Mouse (Mus musculus) forebrain, embryonic 10.5 days (tissue): ENCODE results near the gene Hfe2. TPM values are rescaled to one million over a fixed set of nuclear protein-coding genes. Genes with fewer than 3 reads are reported as not detected.
"Not testable (repeated sequence)": the region's sequence is repeated elsewhere in the genome, so short reads cannot be mapped to it uniquely, and the experiment has no call there.

ENCODE experiments used
- DNase-seq: peaks from one replicate; pipeline ENCODE4 v3.0.0-alpha.2; 2017; ENCODE audit warnings: low spot score; ENCODE audit errors: extremely low spot score
- H3K27ac ChIP-seq: fragments of 300-500 bp; sonication (generic); 2 replicates; pipeline ENCODE4 v1.5.1; 2016; ENCODE audit warnings: mild to moderate bottlenecking
- H3K27me3 ChIP-seq: fragments of 300-500 bp; sonication (generic); 2 replicates; pipeline ENCODE4 v1.6.1; 2016; ENCODE audit warnings: mild to moderate bottlenecking; ENCODE audit not compliant: poor library complexity, severe bottlenecking
- H3K36me3 ChIP-seq: fragments of 300-500 bp; sonication (generic); replicated peaks from 2 replicates; pipeline ENCODE4 v1.6.1; 2016; ENCODE audit warnings: mild to moderate bottlenecking, moderate library complexity
- H3K4me1 ChIP-seq: fragments of 300-500 bp; sonication (generic); 2 replicates; pipeline ENCODE4 v1.6.1; 2016
- H3K4me3 ChIP-seq: fragments of 300-500 bp; sonication (generic); 2 replicates; pipeline ENCODE4 v1.5.1; 2016; ENCODE audit warnings: mild to moderate bottlenecking, moderate library complexity
- H3K9me3 ChIP-seq: fragments of 300-500 bp; sonication (generic); 2 replicates; pipeline ENCODE4 v1.6.1; 2016; ENCODE audit warnings: mild to moderate bottlenecking, moderate library complexity
- WGBS: fragments of 180-500 bp; shearing (Covaris S2); methylation state at CpG from one replicate; pipeline ENCODE4 v1.1.7; 2016; 5-methylcytosine and 5-hydroxymethylcytosine counted together
- polyA plus RNA-seq: library from polyadenylated mRNA; unstranded; fragments of >200 nt; fragmentation: Nextera tagmentation; extraction: Ambion mirVana; gene quantifications from 2 replicates; pipeline ENCODE4 v1.2.1, GENCODE M21; 2016

The Hfe2 gene
- polyA plus RNA-seq, 1 experiment from 2014 or later = 1.8 TPM

GRCm38 (mm10) chr3:96499481-96500288 is 25.3 kb upstream of the Hfe2 start:
- under 1% methylated on average over 36 of the region's 36 CpGs for WGBS
- Histone ChIP-seq H3K4me3 (peak overlapping the region; percentile 77), H3K36me3 (no peaks in the 10 kb centered on the region), H3K27me3 (peaks cover 8% of the 10 kb centered on the region), H3K4me1 (peaks cover 34% of the 10 kb centered on the region), H3K9me3 (no peaks in the 10 kb centered on the region), H3K27ac (peak overlapping the region; percentile 87)
- peak; percentile 81 for DNase-seq

- Histone ChIP-seq H3K9me3 (no peaks in the 10 kb centered on the region), H3K27ac (peak overlapping the region; percentile 87), H3K36me3 (no peaks in the 10 kb centered on the region), H3K27me3 (peaks cover 8% of the 10 kb centered on the region), H3K4me3 (peak overlapping the region; percentile 77), H3K4me1 (peaks cover 34% of the 10 kb centered on the region)
- DNase-seq = peak; percentile 95
- under 1% methylated on average over 17 of the region's 17 CpGs for WGBS
Observed at GRCm38 (mm10) chr3:96500289-96500621, 24.7 kb upstream of the Hfe2 start.

GRCm38 (mm10) chr3:96500691-96501265 is 24.2 kb upstream of the Hfe2 start:
- Histone ChIP-seq H3K27ac (peak overlapping the region; percentile 87), H3K9me3 (no peaks in the 10 kb centered on the region), H3K36me3 (no peaks in the 10 kb centered on the region), H3K27me3 (peaks cover 8% of the 10 kb centered on the region), H3K4me3 (peak overlapping the region; percentile 77), H3K4me1 (peaks cover 31% of the 10 kb centered on the region)
- peak; percentile 81 for DNase-seq
- WGBS = under 1% methylated on average over 19 of the region's 19 CpGs

DNA sequence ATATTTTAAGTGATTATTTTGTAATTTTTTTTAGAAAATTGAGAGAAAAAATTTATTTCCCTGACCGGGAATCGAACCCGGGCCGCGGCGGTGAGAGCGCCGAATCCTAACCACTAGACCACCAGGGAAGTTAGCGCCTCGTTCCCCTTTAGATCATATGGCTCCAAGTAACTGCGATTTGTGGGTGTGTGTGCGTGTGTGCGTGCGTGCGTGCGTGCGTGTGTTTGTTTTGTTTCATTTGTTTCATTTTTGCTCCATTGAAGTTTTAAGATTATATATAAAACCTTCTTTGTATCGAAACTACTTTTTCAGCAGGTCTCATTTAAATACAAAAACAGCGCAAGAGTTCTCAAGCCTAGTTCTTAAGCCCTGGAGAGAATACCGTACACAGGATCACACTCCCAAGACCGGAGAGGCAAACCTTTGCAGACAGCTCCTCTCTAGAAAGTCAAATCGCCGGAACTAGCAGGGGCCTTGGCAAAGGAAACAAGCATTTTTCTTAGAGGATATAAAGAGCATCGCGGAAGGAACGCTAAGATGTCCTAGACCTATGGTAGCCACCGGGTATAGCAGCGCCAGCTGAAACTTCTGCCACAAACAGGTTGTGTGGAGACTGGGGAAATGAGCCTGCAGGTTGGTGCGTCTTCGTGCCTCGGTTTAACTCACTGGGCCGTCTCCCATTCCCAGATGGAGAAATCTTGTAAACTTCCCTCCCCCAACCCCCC is 23.4 kb upstream of the Hfe2 start:
- DNase-seq = peak; percentile 89
- Histone ChIP-seq H3K27ac (peak overlapping the region; percentile 87), H3K36me3 (no peaks in the 10 kb centered on the region), H3K4me3 (peak overlapping the region; percentile 77), H3K9me3 (no peaks in the 10 kb centered on the region), H3K4me1 (peaks cover 24% of the 10 kb centered on the region), H3K27me3 (peaks cover 3% of the 10 kb centered on the region; the same call in 1 of the 2 replicates)
- under 1% methylated on average over 32 of the region's 32 CpGs for whole genome bisulfite sequencing

GRCm38 (mm10) chr3:96502181-96503082 is 22.5 kb upstream of the Hfe2 start:
- no peaks in the 10 kb centered on the region for H3K36me3 ChIP-seq
- H3K27ac ChIP-seq = peak overlapping the region; percentile 70
- peak overlapping the region; percentile 77 for H3K4me3 ChIP-seq
- H3K27me3 ChIP-seq = no peaks in the 10 kb centered on the region
- DNase-seq = no peak
- under 1% methylated on average over 19 of the region's 19 CpGs for whole genome bisulfite sequencing
- H3K4me1 ChIP-seq = peaks cover 15% of the 10 kb centered on the region
- H3K9me3 ChIP-seq = no peaks in the 10 kb centered on the region

GRCm38 (mm10) chr3:96503083-96503450 is 21.9 kb upstream of the Hfe2 start:
- under 1% methylated on average over 7 of the region's 7 CpGs for WGBS
- H3K4me3 ChIP-seq = peak overlapping the region; percentile 77
- H3K9me3 ChIP-seq = no peaks in the 10 kb centered on the region
- H3K27me3 ChIP-seq = no peaks in the 10 kb centered on the region
- DNase-seq = peak; percentile 81
- peaks cover 15% of the 10 kb centered on the region for H3K4me1 ChIP-seq
- H3K27ac ChIP-seq = peak overlapping the region; percentile 70
- H3K36me3 ChIP-seq = no peaks in the 10 kb centered on the region

DNA sequence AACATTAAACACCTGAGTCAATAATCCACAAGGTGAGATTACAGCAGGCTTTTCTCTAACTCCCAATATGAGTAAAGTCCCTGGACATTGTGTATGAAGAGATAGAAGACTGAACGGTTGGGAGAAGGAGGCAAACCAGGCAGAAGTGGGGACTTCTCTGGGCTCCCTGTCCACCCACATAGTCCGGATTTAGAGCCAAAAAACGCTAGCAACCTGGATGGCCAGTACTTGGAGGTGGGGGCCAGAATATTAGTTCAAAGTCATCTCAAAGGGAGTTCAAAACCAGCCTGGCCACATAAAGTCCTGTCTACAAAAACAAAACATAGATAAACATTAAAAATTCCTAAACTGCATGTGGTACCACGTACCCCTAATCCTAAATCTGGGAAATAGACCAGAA is 21.0 kb upstream of the Hfe2 start:
- Histone ChIP-seq H3K4me3 (no peak overlapping the region), H3K4me1 (peaks cover 11% of the 10 kb centered on the region), H3K36me3 (no peaks in the 10 kb centered on the region), H3K27me3 (no peaks in the 10 kb centered on the region), H3K9me3 (no peaks in the 10 kb centered on the region), H3K27ac (no peak overlapping the region)
- DNase-seq = no peak
- WGBS = 75% methylated on average over 4 of the region's 4 CpGs

DNA sequence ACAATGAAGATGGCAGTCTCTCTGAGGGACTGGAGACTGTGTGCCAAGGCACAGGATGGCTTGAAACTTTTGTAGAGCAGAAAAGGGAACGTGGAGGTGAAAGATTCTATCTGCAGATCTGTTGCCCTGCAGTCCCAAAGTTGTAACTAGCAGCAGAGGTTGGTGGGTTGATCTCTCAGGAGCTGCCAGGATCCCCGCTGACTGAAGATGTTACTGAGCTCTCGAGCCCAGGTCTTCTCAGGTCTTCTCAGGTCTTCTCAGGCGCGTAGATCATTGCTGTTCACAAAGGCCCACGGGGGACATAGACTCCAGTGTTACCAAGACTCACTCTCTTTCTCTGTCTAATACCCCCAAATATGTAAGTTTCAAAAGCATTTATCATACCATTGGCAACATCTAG is 20.0 kb upstream of the Hfe2 start:
- Histone ChIP-seq H3K9me3 (no peaks in the 10 kb centered on the region), H3K27me3 (no peaks in the 10 kb centered on the region), H3K4me3 (no peak overlapping the region), H3K4me1 (peaks cover 8% of the 10 kb centered on the region), H3K27ac (no peak overlapping the region), H3K36me3 (no peaks in the 10 kb centered on the region)
- DNase-seq = no peak
- WGBS = 92% methylated on average over 6 of the region's 6 CpGs

DNA sequence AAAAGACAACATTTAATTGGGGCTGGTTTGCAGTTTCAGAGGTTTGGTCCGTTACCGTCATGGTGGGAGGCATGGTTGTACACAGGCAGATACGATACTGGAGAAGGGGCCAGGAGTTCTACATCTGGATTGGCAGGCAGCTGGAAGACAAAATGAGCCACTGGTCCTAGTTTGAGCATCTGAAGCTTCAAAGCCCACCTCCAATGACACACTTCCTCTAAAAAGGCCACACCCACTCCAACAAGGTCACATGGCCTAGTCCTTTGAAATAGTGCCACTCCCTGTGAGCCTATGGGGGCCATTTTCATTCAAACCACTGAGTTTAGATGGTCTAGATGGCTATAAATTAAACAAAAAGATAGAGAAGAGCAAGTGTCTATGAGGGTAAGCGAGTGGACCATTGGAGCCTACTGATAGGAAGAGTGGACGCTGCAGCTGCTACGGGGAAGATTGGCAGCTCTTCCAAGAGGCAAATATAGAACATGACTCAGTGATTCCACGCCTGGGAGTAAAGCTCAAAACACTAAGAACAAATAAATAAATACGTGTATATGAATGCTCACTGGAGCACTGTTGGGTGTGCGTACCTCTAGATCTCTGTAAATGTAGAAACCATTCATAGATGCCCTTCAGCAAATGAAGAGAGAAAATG is 18.4 kb upstream of the Hfe2 start:
- no peaks in the 10 kb centered on the region for H3K9me3 ChIP-seq
- H3K27ac ChIP-seq = no peak overlapping the region
- DNase-seq = no peak
- H3K4me1 ChIP-seq = peaks cover 8% of the 10 kb centered on the region
- no peak overlapping the region for H3K4me3 ChIP-seq
- no peaks in the 10 kb centered on the region for H3K27me3 ChIP-seq
- H3K36me3 ChIP-seq = no peaks in the 10 kb centered on the region
- WGBS = 93% methylated on average over 9 of the region's 9 CpGs

DNA sequence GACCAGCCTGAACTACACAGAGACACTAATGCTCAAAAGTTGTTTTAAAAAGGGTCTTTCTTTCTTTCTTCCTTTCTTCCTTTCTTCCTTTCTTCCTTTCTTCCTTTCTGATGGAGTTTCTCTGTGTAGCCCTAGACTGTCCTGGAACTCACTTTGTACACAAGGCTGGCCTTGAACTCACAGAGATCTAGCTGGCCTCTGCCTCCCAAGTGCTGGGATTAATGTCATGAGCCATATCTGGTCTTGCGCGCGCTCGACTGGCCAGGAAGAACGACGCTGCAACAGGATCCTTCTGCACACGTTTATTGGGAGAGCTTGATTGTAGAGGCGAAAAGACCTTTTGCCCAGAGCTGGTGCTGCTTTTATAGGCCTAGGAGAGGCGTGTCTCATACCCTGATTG is 17.0 kb upstream of the Hfe2 start:
- 95% methylated on average over 8 of the region's 9 CpGs for WGBS
- not testable (repeated sequence) for DNase-seq, H3K36me3 ChIP-seq, H3K9me3 ChIP-seq, H3K4me3 ChIP-seq, H3K4me1 ChIP-seq, H3K27me3 ChIP-seq, H3K27ac ChIP-seq

- Histone ChIP-seq H3K4me1 (peaks cover 4% of the 10 kb centered on the region), H3K4me3 (no peak overlapping the region), H3K36me3 (no peaks in the 10 kb centered on the region), H3K27me3 (peaks cover 7% of the 10 kb centered on the region), H3K9me3 (no peaks in the 10 kb centered on the region), H3K27ac (no peak overlapping the region)
- DNase-seq = no peak
- WGBS = 58% methylated on average over 5 of the region's 5 CpGs
Observed at GRCm38 (mm10) chr3:96520171-96520570, 4.8 kb upstream of the Hfe2 start.

GRCm38 (mm10) chr3:96522149-96522548 is 2.8 kb upstream of the Hfe2 start:
- Histone ChIP-seq H3K4me3 (no peak overlapping the region), H3K36me3 (no peaks in the 10 kb centered on the region), H3K27ac (no peak overlapping the region), H3K9me3 (no peaks in the 10 kb centered on the region), H3K4me1 (peaks cover 10% of the 10 kb centered on the region), H3K27me3 (peaks cover 27% of the 10 kb centered on the region)
- WGBS = 68% methylated on average over 4 of the region's 4 CpGs
- DNase-seq = no peak
